Mouse (Mus musculus): ENCODE measurements at regions not wholly inside any gene's neighbourhood (a gene's known extent, or its start where the extent isn't known, plus 50 kb on each side); places are given as distances from the start of the nearest gene placed in this dataset.

DNA sequence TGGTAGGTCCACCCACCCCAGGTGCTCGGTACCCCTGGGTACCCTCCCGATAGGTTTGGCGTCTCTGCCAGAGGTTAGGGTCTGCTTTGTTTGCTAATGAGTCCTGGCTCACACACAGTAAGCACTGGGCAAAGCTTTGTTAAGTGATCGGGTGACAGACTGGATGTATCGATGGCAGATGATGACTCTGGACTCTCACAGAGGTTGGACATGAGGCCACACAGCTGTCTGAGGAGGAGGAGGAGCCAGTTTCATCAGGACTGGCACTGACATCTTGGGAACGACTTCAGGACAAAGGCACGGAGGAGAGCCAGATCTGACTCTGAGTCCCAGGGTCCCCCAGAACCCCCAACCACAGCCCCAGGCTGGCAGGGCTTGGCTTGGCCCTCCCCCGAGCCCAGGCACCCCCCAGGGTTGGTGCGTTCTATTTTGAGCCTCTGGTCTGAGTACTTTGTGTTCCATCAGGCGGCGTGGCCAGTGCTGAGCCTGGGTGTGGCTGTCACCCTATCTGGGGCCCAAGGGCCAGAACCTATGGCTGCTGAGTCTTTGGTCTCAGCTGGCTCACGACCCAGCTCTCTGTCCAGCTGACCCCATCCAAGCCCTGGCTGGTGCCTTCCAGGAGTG, 67.6 kb upstream of the Tmem189 start:
- no peak for DNase-seq (ENCODE audit: low read depth)

DNA sequence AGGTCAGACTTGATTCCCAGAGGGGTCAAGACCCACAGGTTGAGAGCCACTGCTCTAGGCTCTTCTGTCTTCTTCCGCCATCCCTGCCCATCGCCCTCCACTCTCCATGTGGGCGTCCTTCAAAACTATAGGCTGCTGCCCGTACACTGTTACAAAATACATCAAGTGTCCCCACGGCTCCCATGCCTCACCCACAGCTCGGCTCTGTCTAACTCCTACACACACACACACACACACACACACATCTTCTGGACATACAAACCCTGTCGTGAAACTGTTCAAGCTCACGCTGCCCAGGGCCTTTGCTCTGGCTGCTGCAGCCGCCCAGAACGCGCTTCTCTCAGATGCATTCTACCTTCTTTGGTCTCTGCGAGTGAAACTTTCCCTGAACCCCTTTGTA, 67.1 kb upstream of the Tmem189 start:
- DNase-seq (ENCODE audit: low read depth), result no peak

DNA sequence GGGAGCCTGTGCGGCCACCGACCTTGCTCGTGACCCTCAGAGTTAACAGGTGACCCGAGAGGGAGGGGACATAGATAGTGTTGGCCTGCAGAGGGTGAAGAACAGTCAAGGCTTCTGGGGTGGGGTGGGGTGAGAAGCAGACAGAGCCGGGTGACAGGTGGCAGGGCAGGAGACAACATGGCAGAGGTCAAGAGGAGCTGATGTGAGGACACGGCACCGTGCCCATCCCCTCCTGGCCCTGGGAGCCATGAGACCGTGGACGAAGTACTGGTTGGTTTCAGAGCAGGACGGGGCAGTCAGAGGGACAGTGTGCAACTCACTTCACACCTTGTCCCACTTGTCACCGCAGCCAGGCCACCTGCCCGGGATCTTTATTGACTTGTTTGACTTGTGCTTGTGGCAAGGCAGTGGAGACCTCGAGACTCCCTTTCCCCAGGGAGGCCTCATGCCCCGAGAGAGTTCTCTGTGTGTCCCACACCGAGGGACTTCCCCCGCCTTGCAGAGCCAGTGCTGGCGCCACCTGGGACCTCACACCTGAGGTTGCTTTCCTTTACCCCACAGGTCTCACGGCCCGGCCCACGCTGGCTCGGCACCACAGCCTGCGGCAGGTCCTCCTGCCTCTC, 65.4 kb upstream of the Tmem189 start:
- peak; percentile 50 for DNase-seq (ENCODE audit: low read depth)

DNA sequence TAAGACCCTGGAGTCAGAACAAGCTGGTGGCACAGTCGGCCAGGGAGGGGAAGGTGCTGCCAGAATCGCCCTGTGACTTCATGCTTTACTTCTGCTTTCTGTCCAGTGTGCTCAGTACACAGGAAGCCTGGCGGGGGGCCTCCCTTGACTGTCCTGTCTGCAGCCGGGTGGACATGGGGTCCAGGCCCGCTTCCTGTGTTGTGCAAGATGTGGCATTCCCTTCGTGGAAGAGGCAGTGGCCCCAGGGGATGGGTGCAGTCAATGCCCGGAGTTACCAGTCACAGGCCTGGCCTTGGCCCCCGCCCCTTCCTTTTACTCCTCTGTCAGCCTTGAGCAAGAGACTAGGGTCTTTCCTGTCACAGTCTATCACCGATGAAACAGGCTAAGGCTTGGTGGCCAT, 64.3 kb upstream of the Tmem189 start:
- DNase-seq (ENCODE audit: low read depth), result no peak

DNA sequence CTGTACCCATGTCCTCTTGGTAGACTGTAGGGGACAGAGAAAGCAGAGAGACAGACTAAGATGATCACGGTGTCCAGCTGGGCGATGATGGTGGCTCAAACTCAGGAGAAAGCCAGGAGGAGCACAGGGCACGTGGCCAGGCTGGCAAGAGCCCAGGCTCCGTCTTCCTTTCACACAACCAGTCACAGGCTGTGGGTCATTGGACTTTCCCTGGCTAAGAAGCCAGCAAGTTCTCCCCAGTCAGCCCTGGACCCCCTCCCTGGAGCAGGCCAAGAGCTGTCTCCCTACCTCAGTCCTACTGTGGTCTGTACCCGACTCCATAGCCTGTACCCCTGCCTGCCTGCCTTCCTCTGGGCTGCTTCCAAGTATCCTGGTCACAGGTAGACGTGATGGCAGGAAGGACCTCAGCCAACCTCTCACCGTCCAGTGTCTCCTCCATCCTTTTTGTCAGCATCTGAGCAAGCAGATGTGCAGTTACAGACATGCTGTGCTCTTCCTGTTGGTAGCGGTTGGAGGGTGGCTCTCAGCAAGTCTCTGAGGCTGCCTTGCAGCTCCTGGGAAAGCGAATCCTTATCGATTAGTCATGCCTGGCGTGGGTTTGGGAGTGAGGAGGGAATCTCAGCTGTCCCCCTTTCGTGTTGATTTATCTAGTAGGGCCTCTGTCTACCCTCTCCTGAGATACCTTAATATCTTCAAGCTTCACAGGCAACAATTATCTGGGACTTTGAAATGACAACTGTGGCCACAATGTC, 63.4 kb upstream of the Tmem189 start:
- DNase-seq (ENCODE audit: low read depth), result no peak

DNA sequence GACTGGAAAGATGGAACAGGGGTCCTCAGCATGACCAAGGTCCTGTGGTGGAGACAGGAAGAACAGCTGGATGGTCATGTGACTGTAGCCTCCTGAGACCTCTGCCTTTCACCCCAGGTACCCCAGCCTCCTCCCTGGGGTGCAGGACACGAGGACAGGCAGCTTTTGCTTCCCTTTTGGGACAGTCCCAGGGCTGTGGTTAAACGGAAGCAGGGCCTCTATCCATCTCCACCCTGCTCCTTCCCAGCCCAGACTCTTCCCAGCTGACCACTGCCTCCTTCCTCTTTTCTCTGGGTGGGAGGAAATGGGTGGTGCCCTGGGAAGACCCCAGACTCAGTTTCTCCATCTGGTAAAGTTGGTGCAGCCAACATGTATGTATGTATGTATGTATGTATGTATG, 62.0 kb upstream of the Tmem189 start:
- no peak for DNase-seq (ENCODE audit: low read depth)

DNA sequence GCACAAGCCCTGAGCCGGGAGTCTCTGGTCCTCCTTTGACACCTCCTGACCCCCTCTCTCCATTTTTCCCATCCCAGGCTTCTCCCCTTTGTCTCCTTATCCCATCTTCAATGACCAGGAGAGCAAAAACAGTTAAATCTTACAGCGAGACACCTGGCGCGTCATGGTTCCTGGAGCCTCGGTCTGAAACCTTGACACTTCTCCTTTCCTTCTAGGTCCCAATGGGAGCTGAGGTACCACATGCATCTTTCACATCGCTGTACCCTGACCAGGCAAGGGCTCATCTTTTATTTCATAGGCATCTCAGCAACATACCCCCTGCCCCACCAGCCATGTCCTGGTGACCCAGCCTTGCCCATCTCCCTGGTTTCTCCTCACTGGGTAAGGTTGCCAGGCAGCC, 58.7 kb upstream of the Tmem189 start:
- no peak for DNase-seq (ENCODE audit: low read depth)

DNA sequence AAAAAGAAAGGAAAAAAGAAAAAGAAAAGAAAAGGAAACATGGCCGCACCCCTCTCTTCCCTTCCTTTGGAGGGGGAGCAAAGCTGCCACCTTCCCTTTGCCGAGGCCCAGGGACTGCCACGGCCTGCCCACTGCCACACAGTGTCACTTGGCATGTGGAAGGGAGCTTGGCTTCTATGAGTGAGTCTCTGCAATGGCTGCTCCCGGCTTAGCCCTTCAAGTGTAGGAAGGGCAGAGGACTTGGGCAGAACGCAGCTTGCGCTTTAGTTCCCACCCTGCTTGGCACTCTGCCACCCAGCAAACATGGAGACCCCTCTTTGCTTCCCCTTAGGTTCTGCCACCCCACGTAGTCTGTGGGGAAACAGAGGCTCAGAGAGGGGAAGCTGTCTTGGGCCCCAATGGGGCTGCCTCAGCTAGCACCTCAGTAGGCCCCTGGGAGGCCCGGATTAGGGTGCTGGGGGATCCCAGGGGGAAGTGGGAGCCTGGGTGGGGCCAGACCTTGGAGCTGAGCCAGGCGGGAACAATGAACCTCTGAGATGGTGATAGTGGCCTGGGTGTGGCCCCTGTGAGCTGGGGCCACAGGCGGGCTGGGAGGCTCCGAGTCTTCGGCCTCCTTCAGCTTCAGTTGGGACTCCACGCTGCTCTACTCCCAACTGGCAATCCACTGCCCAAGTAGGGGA, 57.7 kb upstream of the Tmem189 start:
- no peak for DNase-seq (ENCODE audit: low read depth)

DNA sequence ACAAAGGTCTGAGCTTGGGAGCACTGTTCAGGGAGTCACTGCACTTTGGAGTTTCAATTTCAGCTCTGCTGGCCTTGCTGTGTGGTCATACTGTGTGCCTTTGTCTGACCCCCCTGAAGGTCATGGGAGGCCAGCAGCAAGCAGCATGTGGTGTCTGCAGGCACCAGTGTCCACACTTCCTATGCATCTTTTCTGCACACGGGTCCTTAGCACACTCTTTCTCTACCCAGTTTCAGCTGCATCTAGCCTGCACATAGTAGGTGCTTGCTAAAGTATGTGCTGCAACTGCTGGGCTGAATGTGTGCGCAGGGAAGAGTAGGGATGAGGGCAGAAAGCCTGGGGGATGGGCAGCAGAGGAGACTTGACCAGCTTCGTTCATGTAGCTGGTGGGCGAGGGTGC, 56.7 kb upstream of the Tmem189 start:
- no peak for DNase-seq (ENCODE audit: low read depth)

DNA sequence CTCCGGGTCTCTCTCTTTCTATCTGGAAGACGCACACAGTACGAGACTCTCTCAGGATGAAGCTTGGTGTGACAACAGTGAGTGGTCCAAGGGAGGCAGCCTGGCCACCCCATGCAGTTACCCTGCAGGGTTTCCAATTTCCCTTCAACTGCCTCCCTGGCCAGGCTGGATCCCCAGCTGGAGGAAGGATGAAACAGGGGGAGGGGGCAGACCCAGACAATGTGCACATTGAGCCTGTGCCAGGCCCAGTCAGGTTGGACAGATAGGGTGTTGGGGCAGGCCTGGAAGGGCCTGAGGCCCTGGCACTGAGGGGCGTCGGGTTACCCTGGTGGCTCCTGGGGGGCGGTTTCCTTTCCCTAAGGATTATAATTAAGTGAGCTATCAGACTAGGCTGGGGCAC, 55.8 kb upstream of the Tmem189 start:
- DNase-seq (ENCODE audit: low read depth), result no peak

DNA sequence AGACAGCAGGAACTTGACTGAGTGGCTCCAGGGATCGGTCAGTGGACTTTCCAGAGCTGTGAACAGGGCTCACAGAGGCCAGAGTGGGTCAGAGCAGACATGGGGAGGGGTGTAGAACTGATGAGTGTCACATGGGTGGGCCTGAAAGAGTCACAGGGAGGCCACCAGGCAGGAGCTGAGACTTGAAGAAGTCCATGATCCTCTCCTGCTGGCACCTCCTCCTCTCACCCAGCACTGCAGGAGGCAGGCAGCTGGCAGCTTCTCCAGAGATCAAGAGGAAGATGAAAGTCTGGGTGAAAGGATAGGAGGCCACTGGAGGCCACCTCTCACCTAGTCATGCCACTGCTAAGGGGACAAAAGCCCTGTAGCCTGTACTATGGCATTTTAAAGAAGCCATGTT, 54.5 kb upstream of the Tmem189 start:
- DNase-seq (ENCODE audit: low read depth), result no peak

DNA sequence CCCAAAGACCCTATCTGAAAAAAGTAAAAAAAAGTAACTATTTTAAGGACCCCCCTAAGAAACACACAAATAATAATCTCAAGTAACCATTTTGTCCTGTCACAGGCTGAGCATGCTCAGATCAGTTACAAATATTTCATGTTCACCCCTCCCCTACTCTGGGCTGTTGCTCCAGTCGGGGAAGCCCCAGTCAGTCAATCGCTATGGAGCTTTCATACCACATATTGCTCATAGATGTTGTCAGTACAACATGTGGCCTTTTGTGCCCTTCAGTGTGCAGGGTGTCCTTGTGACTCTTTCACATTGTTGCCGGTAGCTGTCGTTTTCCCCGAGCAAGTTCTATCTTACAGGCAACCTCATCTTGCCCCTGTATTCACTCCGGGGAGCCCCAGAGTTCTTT, 52.9 kb upstream of the Tmem189 start:
- peak; percentile 72 for DNase-seq (ENCODE audit: low read depth)

DNA sequence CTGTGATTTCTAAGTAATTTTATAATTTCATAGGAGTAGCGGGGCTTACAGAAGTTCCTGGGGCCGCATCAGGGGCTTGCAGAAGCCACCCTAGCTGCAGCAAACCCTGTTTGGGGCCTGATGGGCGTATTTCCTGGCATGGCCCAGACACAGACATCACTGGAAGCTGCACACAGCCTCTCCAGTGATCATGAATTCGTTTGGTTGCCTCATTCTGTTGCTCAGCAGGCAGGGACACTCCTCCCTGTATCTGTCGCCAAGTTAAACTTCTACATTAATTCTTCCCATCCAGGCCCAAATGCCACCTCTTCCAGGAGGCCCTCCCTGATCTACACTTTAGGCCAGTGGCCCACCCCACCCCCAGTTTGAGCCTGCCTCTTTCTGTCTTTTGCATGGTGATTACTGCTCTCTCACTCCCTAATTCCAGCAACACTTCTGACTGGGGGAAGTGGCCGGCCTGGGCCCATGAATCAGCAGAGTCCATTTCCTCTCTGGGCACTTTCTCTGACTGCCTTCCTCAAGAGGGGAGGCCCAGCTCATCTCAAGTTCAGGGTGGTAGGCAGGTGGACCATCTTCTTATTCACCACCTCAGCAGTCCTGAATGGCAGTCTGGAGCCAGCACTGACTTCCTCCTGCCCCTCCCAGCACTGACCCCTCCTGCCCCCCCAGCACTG, 51.0 kb upstream of the Tmem189 start:
- no peak for DNase-seq (ENCODE audit: low read depth)

All from induced T-regulatory cell, adult 2 months (primary cell).